Mouse (Mus musculus) thymus, postnatal 36 days (tissue): Measurements from ENCODE around the gene Rnls.

Experiments
- DNase-seq, 2 experiments: peaks; one replicate each; pipeline ENCODE4 v3.0.0; 2022; ENCODE audit warnings: mixed read lengths in 2 of 2

Rnls gene

DNA sequence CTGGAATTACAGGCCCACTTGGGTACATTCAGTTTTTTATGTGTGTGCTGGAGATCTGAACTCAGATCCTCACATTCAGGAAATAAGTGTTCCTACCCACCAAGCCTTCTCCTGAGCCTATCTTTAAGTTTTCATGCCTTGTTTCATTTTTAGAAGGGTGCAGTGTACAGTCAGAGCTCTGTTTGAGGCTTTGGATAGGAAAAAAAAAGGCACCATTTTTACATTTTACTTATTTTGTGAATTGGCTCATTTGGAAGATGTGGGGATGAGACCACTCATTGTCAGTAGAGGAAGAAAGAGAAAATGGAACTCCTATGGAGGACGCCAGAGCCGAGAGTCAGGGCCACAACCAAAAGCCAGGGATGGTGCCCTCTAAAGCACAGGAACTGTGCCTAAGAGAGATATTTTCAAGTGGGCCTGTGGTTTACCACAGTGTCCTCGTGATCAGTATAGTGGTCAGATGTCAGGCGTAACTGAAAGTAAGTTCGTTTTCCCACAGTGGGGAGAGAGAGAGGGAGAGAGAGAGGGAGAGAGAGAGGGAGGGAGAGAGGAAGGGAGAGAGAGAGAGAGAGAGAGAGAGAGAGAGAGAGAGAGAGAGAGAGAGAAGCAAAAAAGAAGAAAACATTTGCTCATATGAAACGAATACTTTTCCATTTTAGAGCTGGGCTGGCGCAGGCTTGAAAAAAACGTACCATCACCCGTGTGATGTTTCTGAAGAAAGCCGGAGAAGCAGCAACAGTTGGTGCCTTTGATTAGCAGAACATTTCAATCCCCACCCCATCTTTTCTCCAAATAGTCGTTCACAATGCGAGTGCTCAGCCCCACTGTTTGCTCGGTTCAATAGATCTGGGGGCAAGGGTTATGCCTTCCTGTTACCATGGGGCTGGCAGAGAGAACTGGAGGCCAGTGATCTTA lies 290.7 kb downstream of the Rnls start:
- peak; percentile 59 to 69 for DNase-seq

DNA sequence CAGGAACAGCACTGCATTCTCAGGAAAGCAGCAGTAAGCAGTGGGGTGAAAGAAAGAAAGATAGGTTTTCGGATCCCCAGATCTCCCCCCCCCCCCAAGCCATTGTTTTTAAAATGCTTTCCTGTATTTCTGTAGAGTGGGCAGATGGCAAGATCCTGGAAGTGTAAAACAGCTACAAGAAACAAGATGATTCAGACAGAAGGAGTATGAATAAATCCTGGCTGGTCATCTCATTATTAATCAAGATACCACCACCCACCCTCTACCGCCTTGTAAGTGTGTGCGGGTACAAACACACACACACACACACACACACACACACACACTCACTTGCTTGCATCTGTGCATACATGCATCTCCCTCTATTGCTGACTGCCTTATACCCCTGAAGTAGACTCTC lies 291.5 kb downstream of the Rnls start:
- no peak for DNase-seq

DNA sequence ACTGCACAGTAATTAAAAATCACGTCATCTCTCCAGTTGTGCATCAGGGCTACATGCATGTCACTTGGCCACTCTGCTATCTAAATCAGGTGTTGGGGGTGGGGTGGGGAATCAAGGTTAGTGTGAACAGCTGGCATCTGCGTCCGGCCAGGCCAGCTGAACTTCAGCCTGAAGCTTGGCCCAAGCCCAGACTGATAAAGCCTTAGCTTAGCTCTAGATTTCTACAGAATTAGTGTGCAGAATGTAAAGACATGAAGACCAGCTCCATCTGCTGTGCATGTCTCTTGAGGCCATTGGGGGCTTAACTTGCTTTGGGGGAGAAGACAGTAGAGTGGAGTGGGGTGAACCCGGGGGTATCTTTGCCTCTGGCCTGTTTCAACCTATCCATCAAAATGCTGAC lies 292.1 kb downstream of the Rnls start:
- peak in 1 of 2 experiments; percentile 27 for DNase-seq

DNA sequence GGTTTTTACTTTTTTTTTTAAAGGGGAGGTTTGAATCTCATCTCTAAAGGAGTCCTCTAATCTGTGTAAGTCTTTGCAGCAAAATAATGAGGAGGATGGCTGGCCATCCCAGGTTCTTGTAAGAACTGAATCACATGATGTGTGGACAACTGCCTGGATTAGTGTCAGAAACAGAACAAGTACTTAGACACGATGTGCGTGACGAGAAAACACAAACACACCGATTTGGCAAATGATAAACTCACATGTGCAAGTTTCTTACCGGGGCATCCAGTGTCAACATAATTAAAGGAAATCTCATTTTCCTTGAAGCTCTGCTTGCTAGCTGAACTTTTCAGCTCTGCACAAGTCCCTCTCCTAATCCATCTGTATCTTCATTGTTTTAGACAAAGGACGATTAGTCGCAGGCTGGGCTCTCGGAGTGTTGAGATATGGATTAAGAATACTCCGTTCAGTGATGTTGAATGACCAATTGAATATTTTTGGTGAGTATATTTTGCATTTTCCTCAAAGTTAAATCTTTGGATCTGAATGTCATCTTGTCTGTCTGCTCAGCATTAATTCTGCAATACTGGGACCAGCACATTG lies 292.8 kb downstream of the Rnls start:
- no peak for DNase-seq

DNA sequence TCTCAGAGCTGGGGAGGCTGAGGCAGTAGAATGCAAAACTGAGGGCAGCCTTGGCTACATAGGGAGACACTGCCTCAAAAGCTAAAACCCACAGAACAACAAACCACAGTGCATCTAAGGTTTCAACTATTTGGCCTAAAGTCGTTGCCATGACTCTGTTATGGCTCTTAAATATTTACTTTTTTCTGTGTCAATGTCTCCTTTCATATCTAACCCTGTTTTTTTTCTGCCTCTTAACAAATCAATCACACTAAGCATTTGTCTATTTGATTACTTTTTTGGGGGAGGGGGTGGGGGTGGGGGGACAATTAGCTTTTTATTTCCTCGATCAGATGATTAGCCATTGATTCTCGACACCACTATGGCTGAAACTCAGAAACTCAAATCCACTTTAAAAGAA lies 294.4 kb downstream of the Rnls start:
- DNase-seq = no peak

DNA sequence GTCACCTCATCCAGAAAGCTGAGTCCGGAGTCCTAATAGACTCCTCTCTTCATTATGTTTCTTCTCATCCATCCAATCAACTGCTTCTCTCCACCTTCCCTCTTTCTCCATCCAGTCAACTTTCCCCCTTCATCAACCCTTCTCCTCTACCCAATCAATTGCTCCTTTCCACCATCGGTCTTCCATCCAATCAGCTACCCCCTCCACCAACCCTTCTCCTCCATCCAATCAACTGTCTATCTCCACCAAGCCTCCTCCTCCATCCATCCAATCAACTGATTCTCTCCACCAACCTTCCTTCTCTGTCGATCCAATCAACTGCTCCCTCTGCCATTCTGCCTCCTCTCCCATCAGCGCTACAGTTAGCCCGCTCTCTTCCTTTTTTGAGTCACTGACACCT lies 295.5 kb downstream of the Rnls start:
- DNase-seq = no peak

DNA sequence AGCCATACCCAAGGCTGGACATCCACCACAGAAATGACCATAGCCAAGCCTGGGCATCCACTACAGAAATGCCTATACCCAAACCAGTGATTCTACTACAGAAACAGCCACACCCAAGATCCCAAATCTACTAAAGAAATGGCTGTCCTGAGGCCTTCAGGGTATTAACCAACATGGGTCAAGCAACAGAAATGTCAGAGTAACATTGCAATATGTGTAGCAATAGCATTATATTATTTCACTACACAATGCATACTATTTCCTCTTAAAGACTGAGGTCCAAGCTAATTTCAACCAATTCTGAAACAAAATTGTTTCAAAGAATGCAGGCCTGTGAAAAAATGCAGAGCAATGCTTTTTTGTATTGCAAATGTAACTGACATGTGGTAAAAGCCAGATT lies 299.5 kb downstream of the Rnls start:
- DNase-seq = no peak

DNA sequence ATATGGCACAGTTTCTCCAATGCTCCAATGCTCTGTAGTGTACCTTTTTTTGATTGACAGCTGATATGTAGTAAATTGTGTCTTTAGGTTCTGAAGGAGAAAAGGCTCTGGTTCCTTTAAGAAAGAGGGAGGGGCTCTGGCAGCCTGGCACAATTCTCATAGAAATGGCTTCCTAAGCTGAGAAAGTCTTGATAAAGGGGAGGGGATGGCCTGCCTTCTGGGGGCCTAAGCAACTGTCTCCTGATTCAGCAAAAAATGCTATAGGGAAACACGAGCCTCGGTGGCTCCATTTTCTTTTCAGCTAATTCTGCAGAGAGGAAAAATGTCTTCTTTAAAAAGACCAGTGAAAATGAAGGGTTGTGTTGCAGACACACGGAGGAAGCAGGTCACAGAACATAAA lies 300.8 kb downstream of the Rnls start:
- DNase-seq = no peak

DNA sequence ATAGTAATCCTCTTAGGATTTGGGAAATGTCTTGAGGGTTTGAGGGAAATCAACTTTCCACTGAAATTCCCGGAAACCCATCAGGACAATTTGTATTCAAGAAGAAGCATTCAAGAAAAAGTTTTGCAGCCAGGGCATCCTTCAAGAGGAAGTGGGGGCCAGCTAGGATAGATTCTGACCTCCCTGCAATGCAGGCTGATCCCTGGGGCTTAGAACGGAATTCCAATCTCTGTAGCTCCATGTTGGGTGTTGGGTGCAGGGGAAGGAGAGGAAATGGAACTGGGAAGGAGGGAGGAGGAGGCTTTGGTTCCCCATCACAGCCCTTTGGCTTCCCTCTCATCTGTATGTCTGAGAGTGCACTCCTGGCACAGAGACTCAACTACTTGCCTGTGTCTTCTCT lies 303.2 kb downstream of the Rnls start:
- no peak for DNase-seq

DNA sequence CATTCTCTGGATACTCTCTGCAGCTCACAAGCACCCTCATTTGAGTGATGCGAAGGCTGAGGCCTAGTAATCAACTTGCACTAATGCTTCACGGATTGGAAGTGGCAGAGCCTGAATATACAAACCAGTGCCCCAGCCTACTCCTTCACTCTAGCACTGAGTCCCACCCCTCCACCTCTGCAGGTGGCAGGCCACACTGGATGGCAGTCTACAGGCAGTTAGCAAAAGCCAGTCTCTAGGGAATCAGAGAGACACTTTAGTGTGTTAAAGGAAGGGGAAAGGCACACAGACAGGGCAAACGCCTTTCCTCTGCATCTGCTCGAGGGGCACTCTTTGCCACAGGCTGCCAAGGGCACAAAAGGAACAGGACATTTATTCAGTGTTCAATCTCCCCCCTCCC lies 304.1 kb downstream of the Rnls start:
- DNase-seq = peak; percentile 24 to 36
